Mouse (Mus musculus) embryonic fibroblast, embryonic 13.5 days (primary cell): ENCODE results near the gene Mat2a. TPM values are rescaled to one million over a fixed set of nuclear protein-coding genes. Genes with fewer than 3 reads are reported as not detected.

ENCODE experiments used
- H3K27ac ChIP-seq: 2 replicates; pipeline ENCODE4 v1.5.1; 2012; ENCODE audit warnings: low read length, control low read depth, inconsistent platforms; ENCODE audit not compliant: insufficient read depth
- H3K4me1 ChIP-seq: 2 replicates; pipeline ENCODE4 v1.6.1; 2011; ENCODE audit warnings: low read length; ENCODE audit not compliant: control insufficient read depth, insufficient read depth
- H3K4me3 ChIP-seq: 2 replicates; pipeline ENCODE4 v1.5.1; 2011; ENCODE audit warnings: mild to moderate bottlenecking, control low read depth, low read length; ENCODE audit not compliant: insufficient read depth
- CTCF ChIP-seq: IDR thresholded peaks from 2 replicates; pipeline ENCODE4 v1.5.1; 2011; ENCODE audit warnings: mild to moderate bottlenecking, control low read depth, low read length, moderate library complexity, borderline replicate concordance; ENCODE audit not compliant: insufficient read depth
- POLR2A ChIP-seq: IDR thresholded peaks from 2 replicates; pipeline ENCODE4 v1.6.1; 2011; ENCODE audit warnings: low read depth, mild to moderate bottlenecking, control low read depth, low read length, moderate library complexity
- polyA plus RNA-seq: library from polyadenylated mRNA; stranded (reverse); fragments of >200 nt; gene quantifications from 2 replicates; pipeline ENCODE4 v1.2.4, GENCODE M21; 2011; ENCODE audit warnings: low read depth; ENCODE audit not compliant: missing spikeins, insufficient read length

The Mat2a gene
- polyA plus RNA-seq, 1 experiment: 258 TPM

GRCm38 (mm10) chr6:72419806-72420205 lies 19.6 kb downstream of the Mat2a start:
- Histone ChIP-seq H3K4me1 (peaks cover 2% of the 10 kb centered on the region; the same call in 1 of the 2 replicates), H3K4me3 (no peak overlapping the region), H3K27ac (no peak overlapping the region)
- TF ChIP-seq CTCF (no peak), POLR2A (no peak)

DNA sequence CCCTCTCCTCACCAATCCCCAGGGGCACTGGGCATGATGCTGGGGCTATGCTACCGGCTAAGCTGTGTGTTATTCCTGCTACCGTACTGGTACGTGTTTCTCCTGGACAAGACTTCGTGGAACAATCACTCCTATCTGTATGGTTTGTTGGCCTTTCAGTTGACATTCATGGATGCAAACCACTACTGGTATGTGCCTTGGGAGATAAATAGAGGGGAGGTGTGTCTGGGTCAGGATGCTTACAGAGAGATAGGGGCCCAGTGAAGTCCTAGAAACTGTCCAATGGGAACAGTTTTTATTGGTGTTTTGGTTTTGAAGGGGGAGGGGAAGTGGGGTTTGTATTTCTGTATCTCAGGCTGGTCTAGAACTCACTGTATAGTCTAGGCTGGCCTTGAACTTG lies 21.1 kb downstream of the Mat2a start:
- TF ChIP-seq CTCF (no peak), POLR2A (no peak)
- no peak overlapping the region for H3K27ac ChIP-seq

GRCm38 (mm10) chr6:72415964-72416772 lies 23.2 kb downstream of the Mat2a start:
- H3K4me1 ChIP-seq: peaks cover 2% of the 10 kb centered on the region; the same call in 1 of the 2 replicates
- no peak for TF ChIP-seq CTCF
- no peak for TF ChIP-seq POLR2A
- H3K4me3 ChIP-seq: no peak overlapping the region
- H3K27ac ChIP-seq: no peak overlapping the region

More for the DNA sequence above, 21.1 kb downstream of the Mat2a start:
- Histone ChIP-seq H3K4me3 (no peak overlapping the region), H3K4me1 (peaks cover 2% of the 10 kb centered on the region; the same call in 1 of the 2 replicates)

- peaks cover 2% of the 10 kb centered on the region; the same call in 1 of the 2 replicates for H3K4me1 ChIP-seq
- TF ChIP-seq POLR2A (no peak), CTCF (no peak)
- H3K4me3 ChIP-seq: peak overlapping the region; percentile 98
- H3K27ac ChIP-seq: no peak overlapping the region
Observed at GRCm38 (mm10) chr6:72415181-72415580, 24.2 kb downstream of the Mat2a start.

DNA sequence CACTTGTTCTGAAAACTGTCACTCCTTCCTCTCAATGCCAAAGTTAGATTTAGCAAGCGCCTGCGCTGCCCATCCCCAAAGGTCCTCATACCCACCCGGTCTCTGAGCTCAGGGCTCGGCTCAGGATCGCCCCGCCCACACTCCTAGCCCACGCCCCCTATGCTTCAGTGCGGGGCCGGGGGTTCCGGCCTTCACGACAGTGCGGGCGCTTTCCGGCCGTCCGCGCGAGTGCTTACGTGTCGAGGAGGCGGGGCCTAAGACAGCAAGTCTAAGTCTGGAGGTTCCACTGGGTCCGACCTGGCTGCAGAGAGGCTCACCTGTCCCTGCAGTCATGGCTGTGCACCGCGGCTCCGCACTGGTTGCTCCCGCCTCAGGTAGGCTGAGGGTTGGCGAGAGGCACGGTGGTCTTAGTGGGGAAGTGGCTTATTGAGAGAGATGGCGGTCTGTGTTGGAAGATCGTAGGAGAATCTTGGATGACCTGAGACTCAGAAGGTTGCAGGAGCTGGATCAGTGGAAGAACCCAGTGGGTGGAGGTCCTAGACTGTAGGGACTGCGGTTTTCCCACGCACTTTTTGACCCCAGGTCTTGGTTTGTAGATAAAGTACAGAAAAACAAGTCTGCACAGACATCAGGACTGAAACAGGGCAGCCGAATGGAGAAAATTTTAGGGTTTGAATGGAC lies 25.1 kb downstream of the Mat2a start, which contains the start of gene Ggcx:
Ggcx (plus strand) TSS at position 233 of the 681 bp plus-strand sequence.
- H3K4me3 ChIP-seq: peak within 1 kb of the TSS; percentile 98
- H3K4me1 ChIP-seq: peaks cover 2% of the 10 kb centered on the region; the same call in 1 of the 2 replicates
- no peak within 1 kb of the TSS for H3K27ac ChIP-seq
- TF ChIP-seq CTCF: no peak
- peak; percentile 93 for TF ChIP-seq POLR2A

GRCm38 (mm10) chr6:72410518-72410917 lies 28.8 kb downstream of the Mat2a start:
- Histone ChIP-seq H3K27ac (no peak overlapping the region), H3K4me3 (no peak overlapping the region), H3K4me1 (no peaks in the 10 kb centered on the region)
- TF ChIP-seq POLR2A: no peak
- no peak for TF ChIP-seq CTCF

GRCm38 (mm10) chr6:72410003-72410402 lies 29.4 kb downstream of the Mat2a start:
- TF ChIP-seq POLR2A (no peak), CTCF (no peak)
- Histone ChIP-seq H3K27ac (no peak overlapping the region), H3K4me1 (no peaks in the 10 kb centered on the region)

DNA sequence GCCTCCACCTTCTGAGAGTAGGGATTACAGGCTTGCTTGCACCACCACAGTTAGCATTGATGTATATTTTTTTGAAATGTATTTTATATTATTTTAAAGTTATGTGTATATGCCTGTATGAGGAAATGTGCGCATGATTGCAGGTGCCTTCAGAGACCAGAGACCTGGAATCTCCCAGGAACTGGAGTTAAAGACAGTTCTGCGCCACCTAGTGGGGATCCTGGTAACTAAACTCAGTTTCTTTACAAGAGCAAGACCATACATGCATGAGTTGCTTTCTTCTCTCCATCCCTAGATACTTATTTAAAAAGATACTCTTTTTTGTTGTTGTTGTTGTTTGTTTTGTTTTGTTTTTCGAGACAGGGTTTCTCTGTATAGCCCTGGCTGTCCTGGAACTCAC lies 29.8 kb downstream of the Mat2a start:
- no peak overlapping the region for H3K27ac ChIP-seq
- no peaks in the 10 kb centered on the region for H3K4me1 ChIP-seq
- no peak overlapping the region for H3K4me3 ChIP-seq
- TF ChIP-seq CTCF (no peak), POLR2A (no peak)

More at GRCm38 (mm10) chr6:72410003-72410402, 29.4 kb downstream of the Mat2a start:
- H3K4me3 ChIP-seq: no peak overlapping the region

DNA sequence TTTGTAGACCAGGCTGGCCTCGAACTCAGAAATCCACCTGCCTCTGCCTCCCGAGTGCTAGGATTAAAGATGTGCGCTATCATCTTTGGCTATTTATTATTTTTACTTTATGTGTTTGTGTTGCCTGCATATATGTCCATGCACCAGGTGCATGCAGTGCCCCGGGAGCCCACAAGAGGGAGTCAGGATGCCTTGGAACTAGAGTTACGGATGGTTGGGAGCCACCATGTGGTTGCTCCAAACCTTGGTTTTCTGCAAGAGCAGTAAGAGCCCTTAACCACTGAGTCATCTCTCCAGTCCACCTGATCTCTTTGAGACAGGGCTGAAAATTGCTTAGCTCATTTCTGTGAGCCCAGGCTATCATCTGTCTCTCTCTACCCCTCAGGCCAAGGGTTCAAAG lies 32.2 kb downstream of the Mat2a start:
- no peak overlapping the region for H3K27ac ChIP-seq
- H3K4me3 ChIP-seq: no peak overlapping the region
- TF ChIP-seq POLR2A (no peak), CTCF (peak; percentile 93)
- H3K4me1 ChIP-seq: no peaks in the 10 kb centered on the region

GRCm38 (mm10) chr6:72405356-72405755 lies 34.0 kb downstream of the Mat2a start:
- no peak overlapping the region for H3K27ac ChIP-seq
- no peaks in the 10 kb centered on the region for H3K4me1 ChIP-seq
- no peak overlapping the region for H3K4me3 ChIP-seq
- TF ChIP-seq CTCF: no peak
- TF ChIP-seq POLR2A: no peak

GRCm38 (mm10) chr6:72401875-72402274 lies 37.5 kb downstream of the Mat2a start:
- Histone ChIP-seq H3K27ac (no peak overlapping the region), H3K4me3 (no peak overlapping the region), H3K4me1 (no peaks in the 10 kb centered on the region)
- TF ChIP-seq CTCF (peak; percentile 61; the same call in 1 of the 2 replicates), POLR2A (no peak)
